Mouse (Mus musculus): Measurements from ENCODE around the gene Per1.

The Per1 gene

GRCm38 (mm10) chr11:69114621-69115020 is 19.6 kb downstream of the Per1 start:
- no peak for DNase-seq (ENCODE audit: inconsistent ontology term)

- no peak for DNase-seq (ENCODE audit: inconsistent ontology term)
Observed at GRCm38 (mm10) chr11:69116843-69117242, 21.8 kb downstream of the Per1 start.

- peak; percentile 72 for DNase-seq (ENCODE audit: inconsistent ontology term)
Observed at GRCm38 (mm10) chr11:69117737-69118695, 23.0 kb downstream of the Per1 start.

GRCm38 (mm10) chr11:69118765-69119164 is 23.7 kb downstream of the Per1 start:
- DNase-seq (ENCODE audit: inconsistent ontology term), result peak; percentile 87

GRCm38 (mm10) chr11:69119446-69120155 is 24.6 kb downstream of the Per1 start:
- DNase-seq (ENCODE audit: inconsistent ontology term), result no peak

GRCm38 (mm10) chr11:69120221-69121000 is 25.4 kb downstream of the Per1 start, which contains the start of gene Hes7:
Hes7 (plus strand) TSS chr11:69120404.
- no peak for DNase-seq (ENCODE audit: inconsistent ontology term)

- DNase-seq (ENCODE audit: inconsistent ontology term), result peak; percentile 55
Observed at GRCm38 (mm10) chr11:69121001-69121740, 26.2 kb downstream of the Per1 start.

GRCm38 (mm10) chr11:69121741-69122335 is 26.8 kb downstream of the Per1 start:
- peak; percentile 75 for DNase-seq (ENCODE audit: inconsistent ontology term)

GRCm38 (mm10) chr11:69122336-69122951 is 27.4 kb downstream of the Per1 start, which contains the start of gene 9130213A22Rik:
9130213A22Rik (minus strand) TSS chr11:69122589.
- peak; percentile 97 for DNase-seq (ENCODE audit: inconsistent ontology term)

GRCm38 (mm10) chr11:69123056-69123692 is 28.2 kb downstream of the Per1 start:
- DNase-seq (ENCODE audit: inconsistent ontology term), result peak; percentile 99

GRCm38 (mm10) chr11:69123693-69124497 is 28.9 kb downstream of the Per1 start:
- DNase-seq (ENCODE audit: inconsistent ontology term), result peak; percentile 96

GRCm38 (mm10) chr11:69124498-69124847 is 29.5 kb downstream of the Per1 start:
- no peak for DNase-seq (ENCODE audit: inconsistent ontology term)

GRCm38 (mm10) chr11:69125041-69125851 is 30.2 kb downstream of the Per1 start:
- DNase-seq (ENCODE audit: inconsistent ontology term), result peak; percentile 89

- DNase-seq (ENCODE audit: inconsistent ontology term), result no peak
Observed at GRCm38 (mm10) chr11:69125852-69125918, 30.7 kb downstream of the Per1 start, which contains the start of gene Aloxe3. Aloxe3 (plus strand) TSS chr11:69125896.

GRCm38 (mm10) chr11:69125919-69126705 is 31.1 kb downstream of the Per1 start:
- peak; percentile 65 for DNase-seq (ENCODE audit: inconsistent ontology term)

- DNase-seq (ENCODE audit: inconsistent ontology term), result no peak
Observed at GRCm38 (mm10) chr11:69126706-69127095, 31.7 kb downstream of the Per1 start.

- DNase-seq (ENCODE audit: inconsistent ontology term), result no peak
Observed at GRCm38 (mm10) chr11:69128426-69129122, 33.6 kb downstream of the Per1 start.
